Mouse (Mus musculus) G1E (cell line): ENCODE data around the gene Gm49366.
"Not testable (repeated sequence)": the region's sequence is repeated elsewhere in the genome, so short reads cannot be mapped to it uniquely, and the experiment has no call there.

ENCODE experiments used
- CTCF ChIP-seq: IDR thresholded peaks from 2 replicates; pipeline ENCODE4 v1.5.1; 2012; ENCODE audit warnings: low read depth, low read length, inconsistent platforms, mixed read lengths
- GATA2 ChIP-seq: IDR thresholded peaks from 2 replicates; pipeline ENCODE4 v1.6.1; 2012; ENCODE audit warnings: low read depth, low read length, inconsistent platforms, borderline replicate concordance
- TAL1 ChIP-seq: conservative IDR thresholded peaks from 2 replicates; pipeline ENCODE4 v1.6.1; 2012; ENCODE audit warnings: low read depth, low read length, inconsistent platforms, mixed read lengths

DNA sequence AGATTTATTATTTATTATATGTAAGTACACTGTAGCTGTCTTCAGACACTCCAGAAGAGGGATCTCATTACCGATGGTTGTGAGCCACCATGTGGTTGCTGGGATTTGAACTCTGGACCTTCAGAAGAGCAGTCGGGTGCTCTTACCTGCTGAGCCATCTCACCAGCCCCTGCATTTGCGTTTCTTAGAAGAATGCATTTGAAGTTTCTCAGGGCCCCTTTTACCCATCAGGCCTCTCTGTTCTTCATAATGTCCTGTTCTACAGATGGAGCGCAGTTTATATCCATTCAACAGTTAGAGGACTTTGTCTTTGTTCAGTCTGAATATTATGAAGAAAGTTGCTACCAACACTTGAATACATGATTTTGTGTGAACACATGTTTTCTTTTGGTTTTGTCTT lies 16.5 kb upstream of the Gm49366 start:
- TF ChIP-seq CTCF, GATA2, TAL1: not testable (repeated sequence)
